Mouse (Mus musculus): ENCODE results near the gene Hebp1. TPM values are rescaled to one million over a fixed set of nuclear protein-coding genes. Genes with fewer than 3 reads are reported as not detected.

Gene Hebp1
- total RNA-seq, 4 experiments from 2014 or later = 56.9 to 61.7 (median 58.6) TPM

- no peak for DNase-seq (ENCODE audit: low spot score)
Measured at GRCm38 (mm10) chr6:135197446-135197845, 376 bp downstream of the Hebp1 start.

- no peak for DNase-seq (ENCODE audit: low spot score)
Measured at GRCm38 (mm10) chr6:135196707-135197106, 1.1 kb downstream of the Hebp1 start.

GRCm38 (mm10) chr6:135194907-135195306 is 2.9 kb downstream of the Hebp1 start:
- DNase-seq (ENCODE audit: low spot score) = no peak

GRCm38 (mm10) chr6:135193733-135194132 is 4.1 kb downstream of the Hebp1 start:
- DNase-seq (ENCODE audit: low spot score) = no peak

GRCm38 (mm10) chr6:135192993-135193392 is 4.8 kb downstream of the Hebp1 start:
- DNase-seq (ENCODE audit: low spot score) = no peak

- no peak for DNase-seq (ENCODE audit: low spot score)
Measured at GRCm38 (mm10) chr6:135191906-135192305, 5.9 kb downstream of the Hebp1 start.

- DNase-seq (ENCODE audit: low spot score) = no peak
Measured at GRCm38 (mm10) chr6:135190122-135190521, 7.7 kb downstream of the Hebp1 start.

GRCm38 (mm10) chr6:135188629-135189028 is 9.2 kb downstream of the Hebp1 start:
- no peak for DNase-seq (ENCODE audit: low spot score)

GRCm38 (mm10) chr6:135187076-135187917 is 10.5 kb downstream of the Hebp1 start:
- no peak for DNase-seq (ENCODE audit: low spot score)

- DNase-seq (ENCODE audit: low spot score) = no peak
Measured at GRCm38 (mm10) chr6:135183961-135184360, 13.9 kb downstream of the Hebp1 start.

- DNase-seq (ENCODE audit: low spot score) = no peak
Measured at GRCm38 (mm10) chr6:135182925-135183324, 14.9 kb downstream of the Hebp1 start.

GRCm38 (mm10) chr6:135178599-135178998 is 19.2 kb downstream of the Hebp1 start:
- DNase-seq (ENCODE audit: low spot score) = no peak

- no peak for DNase-seq (ENCODE audit: low spot score)
Measured at GRCm38 (mm10) chr6:135177271-135177670, 20.6 kb downstream of the Hebp1 start.

GRCm38 (mm10) chr6:135175014-135175413 is 22.8 kb downstream of the Hebp1 start:
- DNase-seq (ENCODE audit: low spot score) = no peak

GRCm38 (mm10) chr6:135171736-135172135 is 26.1 kb downstream of the Hebp1 start:
- no peak for DNase-seq (ENCODE audit: low spot score)

GRCm38 (mm10) chr6:135169246-135169645 is 28.6 kb downstream of the Hebp1 start:
- DNase-seq (ENCODE audit: low spot score) = no peak

- peak; percentile 39 for DNase-seq (ENCODE audit: low spot score)
Measured at GRCm38 (mm10) chr6:135168471-135168870, 29.4 kb downstream of the Hebp1 start.

GRCm38 (mm10) chr6:135167380-135168311 is 30.2 kb downstream of the Hebp1 start:
- DNase-seq (ENCODE audit: low spot score) = peak; percentile 80

- DNase-seq (ENCODE audit: low spot score) = no peak
Measured at GRCm38 (mm10) chr6:135166712-135167111, 31.1 kb downstream of the Hebp1 start.

- DNase-seq (ENCODE audit: low spot score) = no peak
Measured at GRCm38 (mm10) chr6:135166262-135166661, 31.6 kb downstream of the Hebp1 start.

- no peak for DNase-seq (ENCODE audit: low spot score)
Measured at GRCm38 (mm10) chr6:135165706-135166105, 32.1 kb downstream of the Hebp1 start.

- no peak for DNase-seq (ENCODE audit: low spot score)
Measured at GRCm38 (mm10) chr6:135165191-135165590, 32.6 kb downstream of the Hebp1 start.

All from heart, adult 8-10 months (tissue).